Mouse (Mus musculus): ENCODE data around the gene Ctnnd2. TPM values are rescaled to one million over a fixed set of nuclear protein-coding genes. Genes with fewer than 3 reads are reported as not detected.

The Ctnnd2 gene
- total and polyA plus RNA-seq, 3 experiments = 0.10 to 0.35 (median 0.16) TPM

DNA sequence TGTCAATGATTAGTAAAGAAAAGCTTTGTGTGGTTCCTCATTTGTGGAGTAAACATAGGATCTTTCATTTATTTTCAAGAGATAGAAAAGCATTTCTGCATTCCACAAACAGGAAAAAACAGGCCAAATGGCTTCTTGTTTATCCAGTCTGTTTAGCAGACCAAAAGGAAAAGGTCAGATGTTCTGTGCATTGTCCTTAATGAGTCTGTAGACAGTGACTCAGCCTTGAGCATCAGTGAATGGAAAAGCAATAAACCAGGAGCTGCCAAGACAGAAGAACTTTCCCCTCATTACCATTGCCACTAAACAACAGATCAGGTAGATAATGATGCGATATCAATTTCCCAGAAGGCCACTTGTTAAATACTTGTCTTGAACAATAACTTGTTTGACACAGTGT is 192.1 kb downstream of the Ctnnd2 start:
- DNase-seq = no peak
- 82% methylated on average over 1 of the region's 1 CpGs for WGBS
- Histone ChIP-seq H3K4me1 (ENCODE audit: control insufficient read depth, insufficient read depth, low read length) (no peaks in the 10 kb centered on the region), H3K27ac (no peak overlapping the region), H3K27me3 (ENCODE audit: control insufficient read depth, insufficient read depth, low read length) (no peaks in the 10 kb centered on the region), H3K79me2 (replicated peaks; ENCODE audit: control insufficient read depth, insufficient read depth, low read length) (no peaks in the 10 kb centered on the region), H3K36me3 (ENCODE audit: control insufficient read depth, insufficient read depth, low read length) (no peaks in the 10 kb centered on the region), H3K4me3 (no peak overlapping the region), H3K9ac (ENCODE audit: low read depth, low read length) (no peak overlapping the region)
- intact Hi-C loops (cut with DNase I) = no loop called here
- TF ChIP-seq CTCF (IDR thresholded peaks at IDR 0.05) (no peak), POLR2A (IDR thresholded peaks at IDR 0.05; ENCODE audit: insufficient read depth, low read depth, low read length) (no peak), EP300 (IDR thresholded peaks at IDR 0.05; ENCODE audit: insufficient read depth, low read depth, low read length) (no peak)

DNA sequence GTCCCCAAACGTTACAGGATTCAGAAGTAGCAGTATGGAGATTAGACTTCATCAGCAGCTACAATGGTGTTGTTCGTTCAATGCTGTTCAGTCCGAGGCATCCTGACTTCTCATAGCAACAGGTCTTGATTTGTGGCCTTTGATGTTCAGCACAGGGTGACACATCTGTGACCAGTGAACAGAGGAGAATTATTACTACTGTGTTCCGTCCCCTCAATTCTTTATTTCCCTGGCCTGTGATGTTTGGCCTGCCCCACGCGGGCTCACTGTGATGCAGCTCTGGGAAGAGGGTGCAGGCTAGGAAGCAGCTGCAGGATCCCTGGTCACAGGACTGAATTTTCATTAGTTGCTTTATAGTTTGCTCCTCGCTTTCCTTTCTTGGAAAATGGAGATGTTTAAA is 197.6 kb downstream of the Ctnnd2 start:
- Histone ChIP-seq H3K9ac (ENCODE audit: low read depth, low read length) (no peak overlapping the region), H3K36me3 (ENCODE audit: control insufficient read depth, insufficient read depth, low read length) (no peaks in the 10 kb centered on the region), H3K27me3 (ENCODE audit: control insufficient read depth, insufficient read depth, low read length) (no peaks in the 10 kb centered on the region), H3K79me2 (replicated peaks; ENCODE audit: control insufficient read depth, insufficient read depth, low read length) (no peaks in the 10 kb centered on the region), H3K4me1 (ENCODE audit: control insufficient read depth, insufficient read depth, low read length) (no peaks in the 10 kb centered on the region), H3K27ac (no peak overlapping the region), H3K4me3 (no peak overlapping the region)
- intact Hi-C loops (cut with DNase I) = no loop called here
- 67% methylated on average over 7 of the region's 7 CpGs for WGBS
- TF ChIP-seq EP300 (IDR thresholded peaks at IDR 0.05; ENCODE audit: insufficient read depth, low read depth, low read length) (no peak), CTCF (IDR thresholded peaks at IDR 0.05) (no peak), POLR2A (IDR thresholded peaks at IDR 0.05; ENCODE audit: insufficient read depth, low read depth, low read length) (no peak)
- no peak for DNase-seq

DNA sequence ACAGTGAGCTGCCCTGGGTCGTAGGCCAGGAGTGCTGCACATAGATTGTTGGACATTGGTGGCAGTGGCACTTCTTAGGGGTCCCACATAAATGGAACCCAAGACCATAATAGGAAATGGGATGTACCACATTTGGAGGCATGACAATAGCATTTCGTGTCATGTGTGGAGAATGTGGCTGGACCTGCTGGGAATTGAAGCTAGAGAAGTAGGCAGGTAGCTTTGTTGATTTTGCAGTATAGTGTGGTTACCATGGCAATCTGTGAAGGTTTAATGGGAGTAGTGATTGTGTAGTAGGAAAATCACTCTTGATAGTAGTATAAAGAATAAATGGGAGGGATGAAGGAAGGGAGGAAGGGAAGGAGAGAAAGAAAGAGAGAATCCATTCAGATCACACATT is 198.8 kb downstream of the Ctnnd2 start:
- no peak for DNase-seq
- H3K4me3 ChIP-seq = no peak overlapping the region
- no peak for TF ChIP-seq EP300 (IDR thresholded peaks at IDR 0.05; ENCODE audit: insufficient read depth, low read depth, low read length)
- no peak for TF ChIP-seq POLR2A (IDR thresholded peaks at IDR 0.05; ENCODE audit: insufficient read depth, low read depth, low read length)
- TF ChIP-seq CTCF (IDR thresholded peaks at IDR 0.05) = no peak
- 76% methylated on average over 2 of the region's 2 CpGs for whole genome bisulfite sequencing
- H3K9ac ChIP-seq (ENCODE audit: low read depth, low read length) = no peak overlapping the region
- no peak overlapping the region for H3K27ac ChIP-seq
- H3K4me1 ChIP-seq (ENCODE audit: control insufficient read depth, insufficient read depth, low read length) = no peaks in the 10 kb centered on the region
- H3K27me3 ChIP-seq (ENCODE audit: control insufficient read depth, insufficient read depth, low read length) = no peaks in the 10 kb centered on the region
- no peaks in the 10 kb centered on the region for H3K36me3 ChIP-seq (ENCODE audit: control insufficient read depth, insufficient read depth, low read length)
- intact Hi-C loops (cut with DNase I) = no loop called here
- H3K79me2 ChIP-seq (replicated peaks; ENCODE audit: control insufficient read depth, insufficient read depth, low read length) = no peaks in the 10 kb centered on the region

DNA sequence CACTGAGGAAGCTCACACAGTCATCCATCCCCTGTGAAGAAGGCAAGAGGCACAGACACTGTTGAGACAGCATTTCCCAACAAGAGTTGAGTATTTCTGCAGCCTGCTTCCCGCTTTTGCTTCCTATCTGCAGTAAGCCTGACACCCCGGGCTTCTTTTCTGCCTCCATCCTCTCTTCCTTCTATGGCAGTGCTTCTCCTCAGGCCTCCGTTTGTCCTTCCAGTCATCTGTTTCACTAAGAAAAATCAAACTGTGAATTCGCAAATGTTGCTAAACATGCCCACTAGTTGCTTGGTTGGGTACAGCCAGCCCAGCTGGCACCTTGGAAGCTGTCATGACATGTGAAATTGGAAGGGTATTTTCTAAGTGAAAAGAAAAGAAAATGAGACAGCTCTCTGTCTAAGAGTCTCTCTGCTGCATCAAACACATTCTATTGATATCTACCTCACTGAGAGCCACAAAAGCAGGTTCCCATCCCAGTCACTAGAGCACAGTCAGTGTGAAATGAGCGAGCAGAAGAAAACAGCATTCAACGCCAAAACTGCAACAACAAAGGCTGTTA is 201.3 kb downstream of the Ctnnd2 start:
- no peak overlapping the region for H3K4me3 ChIP-seq
- intact Hi-C loops (cut with DNase I) = no loop called here
- H3K4me1 ChIP-seq (ENCODE audit: control insufficient read depth, insufficient read depth, low read length) = no peaks in the 10 kb centered on the region
- WGBS = 69% methylated on average over 6 of the region's 6 CpGs
- no peaks in the 10 kb centered on the region for H3K36me3 ChIP-seq (ENCODE audit: control insufficient read depth, insufficient read depth, low read length)
- H3K27ac ChIP-seq = no peak overlapping the region
- H3K9ac ChIP-seq (ENCODE audit: low read depth, low read length) = no peak overlapping the region
- no peak for TF ChIP-seq CTCF (IDR thresholded peaks at IDR 0.05)
- no peak for TF ChIP-seq EP300 (IDR thresholded peaks at IDR 0.05; ENCODE audit: insufficient read depth, low read depth, low read length)
- no peak for TF ChIP-seq POLR2A (IDR thresholded peaks at IDR 0.05; ENCODE audit: insufficient read depth, low read depth, low read length)
- no peaks in the 10 kb centered on the region for H3K79me2 ChIP-seq (replicated peaks; ENCODE audit: control insufficient read depth, insufficient read depth, low read length)
- no peak for DNase-seq
- H3K27me3 ChIP-seq (ENCODE audit: control insufficient read depth, insufficient read depth, low read length) = no peaks in the 10 kb centered on the region

DNA sequence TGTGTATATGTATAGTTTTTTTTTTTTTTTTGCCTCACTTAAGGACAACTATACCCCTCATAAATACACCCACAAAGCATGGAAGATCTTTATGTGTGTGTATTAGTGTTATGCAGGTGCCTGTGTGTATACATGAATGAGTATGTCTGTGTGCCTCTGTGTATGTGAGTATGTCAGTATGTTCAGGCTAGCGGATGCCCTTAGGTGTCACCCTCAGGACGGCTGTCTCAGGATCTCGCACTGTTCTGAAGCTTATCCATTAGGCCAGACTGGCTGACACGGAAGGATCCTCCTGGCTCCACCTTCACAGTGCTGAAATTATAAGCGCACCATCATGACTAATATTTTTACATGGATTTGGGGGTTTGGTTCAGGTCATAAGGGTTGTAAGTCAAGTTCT is 202.5 kb downstream of the Ctnnd2 start:
- no peak for TF ChIP-seq POLR2A (IDR thresholded peaks at IDR 0.05; ENCODE audit: insufficient read depth, low read depth, low read length)
- no peak for TF ChIP-seq EP300 (IDR thresholded peaks at IDR 0.05; ENCODE audit: insufficient read depth, low read depth, low read length)
- TF ChIP-seq CTCF (IDR thresholded peaks at IDR 0.05) = no peak
- Histone ChIP-seq H3K27me3 (ENCODE audit: control insufficient read depth, insufficient read depth, low read length) (no peaks in the 10 kb centered on the region), H3K4me1 (ENCODE audit: control insufficient read depth, insufficient read depth, low read length) (no peaks in the 10 kb centered on the region), H3K4me3 (no peak overlapping the region), H3K27ac (no peak overlapping the region), H3K36me3 (ENCODE audit: control insufficient read depth, insufficient read depth, low read length) (no peaks in the 10 kb centered on the region), H3K9ac (ENCODE audit: low read depth, low read length) (no peak overlapping the region), H3K79me2 (replicated peaks; ENCODE audit: control insufficient read depth, insufficient read depth, low read length) (no peaks in the 10 kb centered on the region)
- 86% methylated on average over 5 of the region's 5 CpGs for WGBS
- DNase-seq = no peak
- intact Hi-C loops (cut with DNase I) = no loop called here

DNA sequence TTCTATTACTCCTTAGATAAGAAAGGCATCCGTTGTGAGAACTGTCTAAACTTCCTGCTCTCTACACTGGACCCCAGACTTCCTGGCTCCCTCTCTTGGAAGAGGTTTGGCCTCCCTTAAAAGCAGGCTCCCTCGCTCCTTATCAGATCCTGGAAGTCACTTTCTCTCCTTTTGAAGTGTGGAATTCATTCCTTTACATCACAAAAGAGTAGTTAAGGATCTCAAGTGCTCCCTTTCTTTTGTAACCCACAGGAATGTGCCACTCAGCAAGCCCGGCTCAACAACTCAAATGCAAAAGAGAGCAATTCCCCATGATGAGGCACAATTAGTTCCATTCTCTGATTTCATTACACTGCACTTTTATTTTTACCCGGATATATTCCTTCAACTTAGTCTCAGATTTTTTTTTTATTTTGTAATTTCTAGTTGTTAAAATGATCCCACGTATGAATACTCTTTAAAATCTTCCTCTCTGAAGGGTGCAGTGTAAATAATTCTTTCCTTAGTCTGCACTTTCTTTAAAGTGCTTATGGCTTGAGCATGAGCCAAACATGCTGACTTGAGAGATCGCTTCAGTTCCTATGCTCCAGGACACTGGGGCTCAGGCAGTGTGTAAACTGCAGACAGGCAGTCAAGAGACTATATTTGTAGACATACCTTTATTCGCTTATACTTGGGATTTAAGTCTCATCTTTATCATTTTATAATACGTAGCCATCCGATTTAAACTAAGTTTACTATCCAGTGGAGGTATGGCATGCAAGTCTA is 210.9 kb downstream of the Ctnnd2 start:
- intact Hi-C loops (cut with DNase I) = no loop called here
- no peak for DNase-seq
- no peaks in the 10 kb centered on the region for H3K4me1 ChIP-seq (ENCODE audit: control insufficient read depth, insufficient read depth, low read length)
- 34% methylated on average over 9 of the region's 9 CpGs for WGBS
- no peak overlapping the region for H3K4me3 ChIP-seq
- H3K36me3 ChIP-seq (ENCODE audit: control insufficient read depth, insufficient read depth, low read length) = no peaks in the 10 kb centered on the region
- no peaks in the 10 kb centered on the region for H3K27me3 ChIP-seq (ENCODE audit: control insufficient read depth, insufficient read depth, low read length)
- TF ChIP-seq EP300 (IDR thresholded peaks at IDR 0.05; ENCODE audit: insufficient read depth, low read depth, low read length) = no peak
- TF ChIP-seq CTCF (IDR thresholded peaks at IDR 0.05) = no peak
- no peak for TF ChIP-seq POLR2A (IDR thresholded peaks at IDR 0.05; ENCODE audit: insufficient read depth, low read depth, low read length)
- H3K9ac ChIP-seq (ENCODE audit: low read depth, low read length) = no peak overlapping the region
- no peaks in the 10 kb centered on the region for H3K79me2 ChIP-seq (replicated peaks; ENCODE audit: control insufficient read depth, insufficient read depth, low read length)
- no peak overlapping the region for H3K27ac ChIP-seq
